Mouse (Mus musculus): ENCODE results near the gene Tmem9.

The Tmem9 gene

GRCm38 (mm10) chr1:136007211-136008158 lies at the start of gene Tmem9:
TSS of gene Tmem9 (plus strand) at chr1:136008150.
- peak; percentile 93 for DNase-seq (ENCODE audit: low read depth, low spot score)

- DNase-seq (ENCODE audit: low read depth, low spot score): peak; percentile 70
Observed at GRCm38 (mm10) chr1:135958483-135958882, 49.5 kb upstream of the Tmem9 start.

- no peak for DNase-seq (ENCODE audit: low read depth, low spot score)
Observed at GRCm38 (mm10) chr1:135963177-135963576, 44.8 kb upstream of the Tmem9 start.

- DNase-seq (ENCODE audit: low read depth, low spot score): no peak
Observed at GRCm38 (mm10) chr1:135964561-135964960, 43.4 kb upstream of the Tmem9 start.

GRCm38 (mm10) chr1:135967739-135968138 lies 40.2 kb upstream of the Tmem9 start:
- DNase-seq (ENCODE audit: low read depth, low spot score): no peak

- DNase-seq (ENCODE audit: low read depth, low spot score): no peak
Observed at GRCm38 (mm10) chr1:135970486-135970885, 37.5 kb upstream of the Tmem9 start.

- no peak for DNase-seq (ENCODE audit: low read depth, low spot score)
Observed at GRCm38 (mm10) chr1:135972576-135972975, 35.4 kb upstream of the Tmem9 start.

GRCm38 (mm10) chr1:135984105-135984504 lies 23.8 kb upstream of the Tmem9 start:
- DNase-seq (ENCODE audit: low read depth, low spot score): no peak

GRCm38 (mm10) chr1:135989876-135990275 lies 18.1 kb upstream of the Tmem9 start:
- DNase-seq (ENCODE audit: low read depth, low spot score): no peak

GRCm38 (mm10) chr1:135993470-135993869 lies 14.5 kb upstream of the Tmem9 start:
- no peak for DNase-seq (ENCODE audit: low read depth, low spot score)

GRCm38 (mm10) chr1:135997537-135997936 lies 10.4 kb upstream of the Tmem9 start:
- no peak for DNase-seq (ENCODE audit: low read depth, low spot score)

- DNase-seq (ENCODE audit: low read depth, low spot score): no peak
Observed at GRCm38 (mm10) chr1:135999720-136000287, 8.1 kb upstream of the Tmem9 start.

GRCm38 (mm10) chr1:136001438-136001837 lies 6.5 kb upstream of the Tmem9 start:
- no peak for DNase-seq (ENCODE audit: low read depth, low spot score)

- DNase-seq (ENCODE audit: low read depth, low spot score): no peak
Observed at GRCm38 (mm10) chr1:136006292-136006748, 1.6 kb upstream of the Tmem9 start, which contains the start of gene Igfn1. TSS of gene Igfn1 (minus strand) at chr1:136006342.

- DNase-seq (ENCODE audit: low read depth, low spot score): no peak
Observed at GRCm38 (mm10) chr1:136008159-136008533, 196 bp downstream of the Tmem9 start.

- DNase-seq (ENCODE audit: low read depth, low spot score): no peak
Observed at GRCm38 (mm10) chr1:136010247-136010646, 2.3 kb downstream of the Tmem9 start.

- DNase-seq (ENCODE audit: low read depth, low spot score): no peak
Observed at GRCm38 (mm10) chr1:136013513-136013912, 5.6 kb downstream of the Tmem9 start.

- DNase-seq (ENCODE audit: low read depth, low spot score): no peak
Observed at GRCm38 (mm10) chr1:136014796-136015502, 7.0 kb downstream of the Tmem9 start.

- no peak for DNase-seq (ENCODE audit: low read depth, low spot score)
Observed at GRCm38 (mm10) chr1:136017307-136017706, 9.4 kb downstream of the Tmem9 start.

GRCm38 (mm10) chr1:136017907-136018313 lies 10.0 kb downstream of the Tmem9 start:
- DNase-seq (ENCODE audit: low read depth, low spot score): peak; percentile 97

GRCm38 (mm10) chr1:136018390-136019189 lies 10.6 kb downstream of the Tmem9 start:
- peak; percentile 61 for DNase-seq (ENCODE audit: low read depth, low spot score)

All from ES-CJ7 (cell line).